Mouse (Mus musculus) kidney, postnatal 0 days (tissue): ENCODE measurements around the gene Osgin1. TPM values are rescaled to one million over a fixed set of nuclear protein-coding genes. Genes with fewer than 3 reads are reported as not detected.

Experiments
- ATAC-seq: fragments of 200-750 bp; cut with Nextera tagmentation; replicated peaks from 2 replicates; pipeline ENCODE4 v1.8.0; 2017; ENCODE audit warnings: low read depth, moderate number of reproducible peaks, moderate TSS enrichment, moderate library complexity; ENCODE audit not compliant: low FRiP score
- DNase-seq: peaks from one replicate; pipeline ENCODE4 v3.0.0-alpha.2; 2016; ENCODE audit warnings: low spot score
- H3K27ac ChIP-seq: fragments of 300-500 bp; sonication (generic); 2 replicates; pipeline ENCODE4 v1.5.1; 2014; ENCODE audit warnings: mild to moderate bottlenecking
- H3K27me3 ChIP-seq: fragments of 300-500 bp; sonication (generic); 2 replicates; pipeline ENCODE4 v1.6.1; 2014; ENCODE audit warnings: low read length, mixed read lengths; ENCODE audit not compliant: insufficient read depth
- H3K36me3 ChIP-seq: fragments of 300-500 bp; sonication (generic); 2 replicates; pipeline ENCODE4 v1.6.1; 2014; ENCODE audit warnings: low read length, mixed read lengths; ENCODE audit not compliant: insufficient read depth
- H3K4me1 ChIP-seq: fragments of 300-500 bp; sonication (generic); replicated peaks from 2 replicates; pipeline ENCODE4 v1.6.1; 2014; ENCODE audit warnings: antibody characterized with exemption, low read length, mixed read lengths; ENCODE audit not compliant: insufficient read depth
- H3K4me2 ChIP-seq: fragments of 300-500 bp; sonication (generic); 2 replicates; pipeline ENCODE4 v1.6.1; 2014; ENCODE audit warnings: mild to moderate bottlenecking, low read length, moderate library complexity, mixed read lengths
- H3K4me3 ChIP-seq: fragments of 300-500 bp; sonication (generic); replicated peaks from 2 replicates; pipeline ENCODE4 v1.5.1; 2014; ENCODE audit warnings: low read depth, low read length
- H3K9ac ChIP-seq: fragments of 300-500 bp; sonication (generic); 2 replicates; pipeline ENCODE4 v1.6.1; 2014; ENCODE audit warnings: low read depth, low read length
- H3K9me3 ChIP-seq: fragments of 300-500 bp; sonication (generic); replicated peaks from 2 replicates; pipeline ENCODE4 v1.6.1; 2016; ENCODE audit warnings: low read length, inconsistent platforms, mixed read lengths
- CTCF ChIP-seq: IDR thresholded peaks from 2 replicates; pipeline ENCODE4 v1.5.1; 2016; ENCODE audit warnings: antibody characterized with exemption, low read depth, mild to moderate bottlenecking, moderate library complexity
- WGBS: fragments of 180-500 bp; shearing (Covaris S2); extraction: QIAGEN DNeasy Blood & Tissue Kit; methylation state at CpG from one replicate; pipeline ENCODE4 v1.1.7; 2014; 5-methylcytosine and 5-hydroxymethylcytosine counted together
- polyA plus RNA-seq: library from polyadenylated mRNA; unstranded; fragments of >200 nt; fragmentation: Nextera tagmentation; extraction: Ambion mirVana; gene quantifications from 2 replicates; pipeline ENCODE4 v1.2.1, GENCODE M21; 2015

Osgin1 gene
- polyA plus RNA-seq, 1 experiment from 2014 or later, result 4.1 TPM

GRCm38 (mm10) chr8:119404648-119405047, 29.3 kb upstream of the Osgin1 start:
- WGBS, result 100% methylated on average over 5 of the region's 5 CpGs
- H3K27ac ChIP-seq, result no peak overlapping the region
- DNase-seq, result no peak
- H3K4me3 ChIP-seq, result no peak overlapping the region
- H3K27me3 ChIP-seq, result no peaks in the 10 kb centered on the region
- no peak overlapping the region for H3K9ac ChIP-seq
- peaks cover 27% of the 10 kb centered on the region for H3K36me3 ChIP-seq
- no peaks in the 10 kb centered on the region for H3K9me3 ChIP-seq
- no peak for ATAC-seq
- no peaks in the 10 kb centered on the region for H3K4me1 ChIP-seq
- no peak for TF ChIP-seq CTCF
- H3K4me2 ChIP-seq, result no peak overlapping the region

- peaks cover 33% of the 10 kb centered on the region for H3K36me3 ChIP-seq
- DNase-seq, result no peak
Measured at GRCm38 (mm10) chr8:119408311-119408710, 25.6 kb upstream of the Osgin1 start.

GRCm38 (mm10) chr8:119412037-119412734, 21.7 kb upstream of the Osgin1 start:
- DNase-seq (no peak), ATAC-seq (no peak)
- no peak; the same call in 1 of the 2 replicates for TF ChIP-seq CTCF
- Histone ChIP-seq H3K4me2 (no peak overlapping the region), H3K4me3 (no peak overlapping the region), H3K27me3 (no peaks in the 10 kb centered on the region), H3K9me3 (no peaks in the 10 kb centered on the region), H3K27ac (no peak overlapping the region), H3K36me3 (peaks cover 33% of the 10 kb centered on the region), H3K9ac (no peak overlapping the region), H3K4me1 (peaks cover 4% of the 10 kb centered on the region; the same call in 1 of the 2 replicates)
- WGBS, result 60% methylated on average over 10 of the region's 10 CpGs

More at GRCm38 (mm10) chr8:119408311-119408710, 25.6 kb upstream of the Osgin1 start:
- Histone ChIP-seq H3K27ac (no peak overlapping the region), H3K4me3 (no peak overlapping the region), H3K27me3 (no peaks in the 10 kb centered on the region), H3K9ac (no peak overlapping the region), H3K4me2 (no peak overlapping the region), H3K9me3 (no peaks in the 10 kb centered on the region), H3K4me1 (peaks cover 4% of the 10 kb centered on the region; the same call in 1 of the 2 replicates)
- no peak for TF ChIP-seq CTCF
- ATAC-seq, result no peak
- WGBS, result 87% methylated on average over 8 of the region's 8 CpGs

- H3K4me3 ChIP-seq, result no peak overlapping the region
- H3K4me2 ChIP-seq, result peak overlapping the region; percentile 46
- peak overlapping the region; percentile 24; the same call in 1 of the 2 replicates for H3K9ac ChIP-seq
- TF ChIP-seq CTCF, result peak; percentile 97
- no peak overlapping the region for H3K27ac ChIP-seq
- peak; percentile 92 for DNase-seq
- H3K36me3 ChIP-seq, result peaks cover 30% of the 10 kb centered on the region
- peak; percentile 52; the same call in 1 of the 2 replicates for ATAC-seq
- no peaks in the 10 kb centered on the region for H3K9me3 ChIP-seq
- H3K27me3 ChIP-seq, result no peaks in the 10 kb centered on the region
- peaks cover 4% of the 10 kb centered on the region; the same call in 1 of the 2 replicates for H3K4me1 ChIP-seq
- 10% methylated on average over 18 of the region's 18 CpGs for WGBS
Measured at GRCm38 (mm10) chr8:119412735-119413498, 21.0 kb upstream of the Osgin1 start.

- no peaks in the 10 kb centered on the region for H3K27me3 ChIP-seq
- H3K9me3 ChIP-seq, result no peaks in the 10 kb centered on the region
- H3K4me3 ChIP-seq, result no peak overlapping the region
- peaks cover 23% of the 10 kb centered on the region for H3K36me3 ChIP-seq
- no peak overlapping the region for H3K4me2 ChIP-seq
- ATAC-seq, result no peak
- 81% methylated on average over 10 of the region's 10 CpGs for WGBS
- no peak for TF ChIP-seq CTCF
- H3K9ac ChIP-seq, result no peak overlapping the region
- peaks cover 4% of the 10 kb centered on the region; the same call in 1 of the 2 replicates for H3K4me1 ChIP-seq
- H3K27ac ChIP-seq, result no peak overlapping the region
- no peak for DNase-seq
Measured at GRCm38 (mm10) chr8:119413605-119414004, 20.3 kb upstream of the Osgin1 start.

GRCm38 (mm10) chr8:119420318-119420717, 13.6 kb upstream of the Osgin1 start:
- TF ChIP-seq CTCF, result no peak
- 69% methylated on average over 7 of the region's 7 CpGs for WGBS
- H3K27me3 ChIP-seq, result no peaks in the 10 kb centered on the region
- H3K27ac ChIP-seq, result no peak overlapping the region
- H3K9ac ChIP-seq, result no peak overlapping the region
- no peak overlapping the region for H3K4me2 ChIP-seq
- H3K4me1 ChIP-seq, result peaks cover 15% of the 10 kb centered on the region; the same call in 1 of the 2 replicates
- ATAC-seq (no peak), DNase-seq (no peak)
- no peaks in the 10 kb centered on the region for H3K9me3 ChIP-seq
- H3K4me3 ChIP-seq, result no peak overlapping the region
- no peaks in the 10 kb centered on the region for H3K36me3 ChIP-seq
